Mouse (Mus musculus) embryo, embryonic 11.5 days (tissue): ENCODE data around the gene Jund.

ENCODE experiments used
- DNase-seq: peaks from one replicate; pipeline ENCODE4 v3.0.0-alpha.2; 2012; ENCODE audit warnings: low read depth, low spot score

Jund gene

GRCm38 (mm10) chr8:70699834-70700554 is 1.2 kb downstream of the Jund start:
- DNase-seq = peak; percentile 69

GRCm38 (mm10) chr8:70700555-70700922 is 1.8 kb downstream of the Jund start:
- peak; percentile 89 for DNase-seq

- no peak for DNase-seq
Measured at GRCm38 (mm10) chr8:70701048-70701981, 2.6 kb downstream of the Jund start.

- DNase-seq = no peak
Measured at GRCm38 (mm10) chr8:70701982-70702841, 3.5 kb downstream of the Jund start.

- DNase-seq = no peak
Measured at GRCm38 (mm10) chr8:70702842-70703182, 4.1 kb downstream of the Jund start.

- no peak for DNase-seq
Measured at GRCm38 (mm10) chr8:70703287-70703686, 4.5 kb downstream of the Jund start, which contains the start of gene Iqcn. Gene Iqcn (plus strand): TSS chr8:70703457.

- DNase-seq = no peak
Measured at GRCm38 (mm10) chr8:70708281-70708680, 9.5 kb downstream of the Jund start.

GRCm38 (mm10) chr8:70709794-70710193 is 11.0 kb downstream of the Jund start:
- no peak for DNase-seq

- DNase-seq = no peak
Measured at GRCm38 (mm10) chr8:70710296-70710695, 11.5 kb downstream of the Jund start.

GRCm38 (mm10) chr8:70711041-70711440 is 12.3 kb downstream of the Jund start:
- no peak for DNase-seq

GRCm38 (mm10) chr8:70713991-70714390 is 15.2 kb downstream of the Jund start:
- no peak for DNase-seq

- DNase-seq = no peak
Measured at GRCm38 (mm10) chr8:70715086-70715485, 16.3 kb downstream of the Jund start.

GRCm38 (mm10) chr8:70716521-70717400 is 18.0 kb downstream of the Jund start:
- no peak for DNase-seq

GRCm38 (mm10) chr8:70718297-70718696 is 19.5 kb downstream of the Jund start, which contains the start of gene Gm3336:
Gene Gm3336 (plus strand): TSS chr8:70718543.
- DNase-seq = no peak

- DNase-seq = no peak
Measured at GRCm38 (mm10) chr8:70719796-70720270, 21.1 kb downstream of the Jund start.

- DNase-seq = peak; percentile 75
Measured at GRCm38 (mm10) chr8:70720739-70721138, 22.0 kb downstream of the Jund start.

GRCm38 (mm10) chr8:70721601-70722000 is 22.9 kb downstream of the Jund start:
- no peak for DNase-seq

- DNase-seq = no peak
Measured at GRCm38 (mm10) chr8:70723486-70724210, 24.9 kb downstream of the Jund start, which contains the start of gene Pde4c. Gene Pde4c (plus strand): TSS chr8:70723720.

- DNase-seq = no peak
Measured at GRCm38 (mm10) chr8:70724216-70724615, 25.5 kb downstream of the Jund start.
